Mouse (Mus musculus): ENCODE measurements at regions not wholly inside any gene's neighbourhood (a gene's known extent, or its start where the extent isn't known, plus 50 kb on each side); places are given as distances from the start of the nearest gene placed in this dataset.

GRCm38 (mm10) chr13:102148039-102148438 is 380.0 kb upstream of the Pik3r1 start:
- TF ChIP-seq CTCF (IDR thresholded peaks at IDR 0.05; ENCODE audit: borderline replicate concordance, insufficient read depth, low read depth, low read length) (no peak), POLR2A (IDR thresholded peaks at IDR 0.05; ENCODE audit: borderline replicate concordance, insufficient read depth, low read length) (no peak)

All from cerebellum, adult 2 months (tissue).